Mouse (Mus musculus) forebrain, embryonic 14.5 days (tissue): ENCODE measurements around the gene Rgp1. TPM values are rescaled to one million over a fixed set of nuclear protein-coding genes. Genes with fewer than 3 reads are reported as not detected.
A peak's percentile ranks its signal among the peaks of the same experiment; 100 is the strongest.
"Not testable (repeated sequence)": the region's sequence is repeated elsewhere in the genome, so short reads cannot be mapped to it uniquely, and the experiment has no call there.

ENCODE experiments used
- ATAC-seq: fragments of 200-750 bp; cut with Nextera tagmentation; 2 replicates; pipeline ENCODE4 v1.8.0; 2017; ENCODE audit warnings: mild to moderate bottlenecking, moderate library complexity
- DNase-seq: peaks from one replicate; pipeline ENCODE4 v3.0.0-alpha.2; 2015; ENCODE audit warnings: low spot score
- H3K27ac ChIP-seq: fragments of 300-500 bp; sonication (generic); 2 replicates; pipeline ENCODE4 v1.5.1; 2014; ENCODE audit warnings: low read depth, mild to moderate bottlenecking, control low read depth, low read length, moderate library complexity
- H3K27me3 ChIP-seq: fragments of 300-500 bp; sonication (generic); replicated peaks from 2 replicates; pipeline ENCODE4 v1.6.1; 2014; ENCODE audit warnings: low read length, control low read depth, mixed read lengths; ENCODE audit not compliant: control insufficient read depth, insufficient read depth
- H3K36me3 ChIP-seq: fragments of 300-500 bp; sonication (generic); 2 replicates; pipeline ENCODE4 v1.6.1; 2014; ENCODE audit warnings: low read length, control low read depth; ENCODE audit not compliant: control insufficient read depth, insufficient read depth
- H3K4me1 ChIP-seq: fragments of 300-500 bp; sonication (generic); 2 replicates; pipeline ENCODE4 v1.6.1; 2014; ENCODE audit warnings: antibody characterized with exemption, low read length, control low read depth; ENCODE audit not compliant: control insufficient read depth, insufficient read depth
- H3K4me2 ChIP-seq: fragments of 300-500 bp; sonication (generic); 2 replicates; pipeline ENCODE4 v1.6.1; 2014; ENCODE audit warnings: mild to moderate bottlenecking, control low read depth, low read length
- H3K4me3 ChIP-seq: fragments of 300-500 bp; sonication (generic); 2 replicates; pipeline ENCODE4 v1.5.1; 2014; ENCODE audit warnings: low read depth, low read length, control low read depth
- H3K9ac ChIP-seq: fragments of 300-500 bp; sonication (generic); 2 replicates; pipeline ENCODE4 v1.6.1; 2014; ENCODE audit warnings: mild to moderate bottlenecking, low read length, control low read depth, moderate library complexity
- H3K9me3 ChIP-seq: fragments of 300-500 bp; sonication (generic); replicated peaks from 2 replicates; pipeline ENCODE4 v1.6.1; 2016; ENCODE audit warnings: low read length, control low read depth, mixed read lengths; ENCODE audit not compliant: control insufficient read depth
- WGBS: fragments of 180-500 bp; shearing (Covaris S2); extraction: QIAGEN DNeasy Blood & Tissue Kit; methylation state at CpG from one replicate; pipeline ENCODE4 v1.1.7; 2014; 5-methylcytosine and 5-hydroxymethylcytosine counted together
- polyA plus RNA-seq: library from polyadenylated mRNA; unstranded; fragments of >200 nt; fragmentation: Nextera tagmentation; extraction: Ambion mirVana; gene quantifications from 2 replicates; pipeline ENCODE4 v1.2.1, GENCODE M21; 2014

The Rgp1 gene
- polyA plus RNA-seq, 1 experiment from 2014 or later = 10.4 TPM

DNA sequence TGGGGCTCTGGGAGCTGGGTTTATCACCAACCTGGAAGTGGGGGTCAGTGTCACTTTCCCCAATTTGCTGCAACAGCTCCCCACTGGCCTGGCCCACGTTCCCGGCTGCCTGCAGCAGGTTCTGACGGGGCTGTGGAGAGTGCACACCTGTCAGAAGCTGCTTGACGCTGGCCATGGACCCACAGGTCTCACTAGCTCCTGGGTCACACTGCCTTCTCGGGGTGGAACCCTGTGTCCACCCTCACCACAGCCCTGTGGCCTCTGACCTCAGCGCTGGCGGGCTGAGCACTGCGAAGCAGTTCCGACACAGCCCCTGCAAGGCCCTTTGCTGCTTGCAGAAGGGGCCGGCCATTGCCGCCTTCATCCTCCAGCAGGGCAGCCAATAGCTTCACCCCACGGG is 29.5 kb upstream of the Rgp1 start:
- H3K4me1 ChIP-seq = no peaks in the 10 kb centered on the region
- no peak overlapping the region for H3K4me2 ChIP-seq
- 94% methylated on average over 12 of the region's 12 CpGs for WGBS

DNA sequence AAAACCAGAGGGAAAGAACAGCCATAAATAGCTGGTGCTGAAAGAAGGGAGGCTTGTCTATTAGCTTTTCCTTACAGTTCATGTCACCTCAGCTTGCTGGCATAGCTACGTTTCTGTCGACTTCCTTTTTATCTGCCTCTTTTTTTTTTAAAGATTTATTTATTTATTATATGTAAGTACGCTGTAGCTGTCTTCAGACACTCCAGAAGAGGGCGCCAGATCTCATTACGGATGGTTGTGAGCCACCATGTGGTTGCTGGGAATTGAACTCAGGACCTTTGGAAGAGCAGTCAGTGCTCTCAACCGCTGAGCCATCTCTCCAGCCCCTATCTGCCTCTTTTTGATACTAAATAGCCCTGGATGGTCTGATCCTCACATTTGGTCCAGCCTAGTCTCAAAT is 26.7 kb upstream of the Rgp1 start:
- H3K27ac ChIP-seq, H3K4me3 ChIP-seq, ATAC-seq, H3K27me3 ChIP-seq, DNase-seq, H3K9ac ChIP-seq, H3K4me1 ChIP-seq, H3K4me2 ChIP-seq, H3K9me3 ChIP-seq: not testable (repeated sequence)
- H3K36me3 ChIP-seq = peaks cover 99% of the 10 kb centered on the region
- 88% methylated on average over 6 of the region's 6 CpGs for WGBS

More for the DNA sequence above, 29.5 kb upstream of the Rgp1 start:
- no peaks in the 10 kb centered on the region for H3K9me3 ChIP-seq
- no peak overlapping the region for H3K4me3 ChIP-seq
- H3K27ac ChIP-seq = no peak overlapping the region
- ATAC-seq (no peak), DNase-seq (no peak)
- H3K9ac ChIP-seq = no peak overlapping the region
- H3K36me3 ChIP-seq = peaks cover 100% of the 10 kb centered on the region
- no peaks in the 10 kb centered on the region for H3K27me3 ChIP-seq

DNA sequence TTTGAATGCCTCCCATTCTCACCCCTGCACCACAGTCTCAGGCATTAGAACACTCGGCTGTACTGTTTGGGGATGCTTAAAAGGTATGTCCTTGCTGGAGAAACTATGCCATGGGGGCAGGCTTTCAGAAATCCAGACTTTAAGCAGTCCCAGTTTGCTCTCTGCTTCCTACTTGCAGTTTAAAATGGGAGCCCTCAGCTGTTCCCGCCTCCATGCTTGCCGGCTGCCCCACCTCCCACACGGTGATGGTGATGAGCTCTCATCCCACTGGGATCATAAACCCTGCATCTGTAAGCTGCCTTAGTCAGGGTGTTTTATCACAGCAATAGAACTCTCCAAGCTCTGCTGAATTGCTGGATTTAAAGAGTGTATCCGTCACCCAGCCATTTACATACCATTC is 26.1 kb upstream of the Rgp1 start:
- Histone ChIP-seq H3K4me3 (no peak overlapping the region), H3K27ac (no peak overlapping the region), H3K4me1 (no peaks in the 10 kb centered on the region), H3K36me3 (peaks cover 95% of the 10 kb centered on the region), H3K4me2 (no peak overlapping the region), H3K9me3 (no peaks in the 10 kb centered on the region), H3K9ac (no peak overlapping the region), H3K27me3 (no peaks in the 10 kb centered on the region)
- ATAC-seq = no peak
- WGBS = 99% methylated on average over 5 of the region's 5 CpGs
- no peak for DNase-seq

DNA sequence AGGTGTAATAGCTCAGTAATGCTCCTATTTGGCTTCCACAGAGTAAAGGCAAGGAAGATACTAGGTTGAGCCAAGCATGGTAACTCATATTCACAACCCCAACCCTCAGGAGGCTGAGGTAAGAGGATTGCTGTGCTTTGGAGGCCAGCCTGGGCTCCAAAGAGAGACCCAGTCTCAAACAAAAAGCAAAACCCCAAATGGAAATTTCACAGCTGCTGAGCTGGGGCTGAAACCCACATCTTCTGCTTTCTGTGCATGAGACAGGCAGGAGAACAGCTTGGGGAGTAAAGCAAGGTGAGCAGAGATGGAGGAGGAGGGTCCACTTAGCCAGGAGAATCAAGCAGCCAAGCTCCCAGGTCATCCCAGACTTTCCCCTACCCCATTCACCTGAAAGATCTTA is 24.6 kb upstream of the Rgp1 start:
- Histone ChIP-seq H3K27me3 (no peaks in the 10 kb centered on the region), H3K9me3 (no peaks in the 10 kb centered on the region), H3K36me3 (peaks cover 80% of the 10 kb centered on the region), H3K9ac (no peak overlapping the region), H3K27ac (no peak overlapping the region), H3K4me3 (no peak overlapping the region), H3K4me2 (no peak overlapping the region), H3K4me1 (no peaks in the 10 kb centered on the region)
- ATAC-seq (no peak), DNase-seq (no peak)

DNA sequence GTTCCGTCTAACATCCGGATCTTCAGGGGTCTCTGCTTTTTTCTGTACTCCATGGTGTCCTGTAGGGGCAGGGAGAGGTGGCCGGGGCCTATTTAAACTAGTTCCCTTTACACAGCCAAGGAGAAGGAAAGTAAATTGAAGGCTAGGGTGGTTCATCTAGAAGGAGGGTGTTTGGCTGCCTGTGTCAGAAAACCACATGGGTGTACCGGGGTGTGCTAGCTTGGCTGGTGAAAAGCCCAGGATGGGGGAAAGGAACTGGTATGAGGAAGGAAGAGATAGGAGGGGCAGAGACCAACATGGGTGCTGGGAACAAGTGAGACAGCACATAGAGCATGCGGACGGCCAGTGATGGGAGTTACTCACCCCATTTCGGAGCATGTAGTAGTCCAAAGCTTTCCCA is 22.6 kb upstream of the Rgp1 start:
- Histone ChIP-seq H3K36me3 (peaks cover 60% of the 10 kb centered on the region), H3K4me3 (no peak overlapping the region), H3K4me2 (no peak overlapping the region), H3K27ac (no peak overlapping the region), H3K9me3 (no peaks in the 10 kb centered on the region), H3K4me1 (peaks cover 3% of the 10 kb centered on the region), H3K9ac (no peak overlapping the region), H3K27me3 (no peaks in the 10 kb centered on the region)
- ATAC-seq (no peak), DNase-seq (no peak)
- WGBS = 96% methylated on average over 7 of the region's 7 CpGs

DNA sequence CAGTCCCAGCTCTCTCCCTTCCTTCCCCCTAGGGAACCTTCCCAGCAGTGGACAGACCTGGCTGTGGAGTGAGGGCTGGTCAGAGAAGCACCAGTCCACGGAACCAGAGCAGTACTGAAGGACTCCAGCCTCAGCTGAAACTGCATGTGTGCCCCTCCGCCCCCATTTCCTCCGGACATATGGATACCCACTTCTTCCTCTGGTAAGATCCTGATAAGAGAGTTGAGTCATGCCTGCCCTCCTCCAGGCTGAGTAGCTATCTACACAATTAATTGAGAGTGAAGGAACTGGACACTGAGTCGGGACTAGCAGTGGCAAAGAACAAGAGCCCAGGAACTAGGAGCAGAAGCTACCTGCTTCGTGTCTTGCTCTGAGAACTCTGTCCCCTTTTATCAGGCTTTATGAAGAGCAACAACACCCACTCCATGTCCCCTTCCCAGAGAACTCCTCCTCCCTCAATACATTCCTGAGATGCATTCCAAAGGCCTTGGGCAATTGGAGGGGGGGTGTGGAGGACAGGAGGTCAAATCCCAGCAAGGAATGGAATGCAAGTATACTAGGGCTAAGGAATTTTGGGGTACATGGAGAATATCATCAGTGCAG is 20.4 kb upstream of the Rgp1 start:
- ATAC-seq = no peak
- no peak overlapping the region for H3K4me3 ChIP-seq
- 67% methylated on average over 5 of the region's 5 CpGs for WGBS
- H3K4me2 ChIP-seq = 0 out of 2 replicates have a peak overlapping the region, but pooled peaks have one; percentile 21
- H3K4me1 ChIP-seq = peaks cover 11% of the 10 kb centered on the region
- no peak overlapping the region for H3K27ac ChIP-seq
- peaks cover 38% of the 10 kb centered on the region for H3K36me3 ChIP-seq
- no peak overlapping the region; the same call in 1 of the 2 replicates for H3K9ac ChIP-seq
- H3K9me3 ChIP-seq = no peaks in the 10 kb centered on the region
- no peaks in the 10 kb centered on the region for H3K27me3 ChIP-seq
- DNase-seq = no peak

DNA sequence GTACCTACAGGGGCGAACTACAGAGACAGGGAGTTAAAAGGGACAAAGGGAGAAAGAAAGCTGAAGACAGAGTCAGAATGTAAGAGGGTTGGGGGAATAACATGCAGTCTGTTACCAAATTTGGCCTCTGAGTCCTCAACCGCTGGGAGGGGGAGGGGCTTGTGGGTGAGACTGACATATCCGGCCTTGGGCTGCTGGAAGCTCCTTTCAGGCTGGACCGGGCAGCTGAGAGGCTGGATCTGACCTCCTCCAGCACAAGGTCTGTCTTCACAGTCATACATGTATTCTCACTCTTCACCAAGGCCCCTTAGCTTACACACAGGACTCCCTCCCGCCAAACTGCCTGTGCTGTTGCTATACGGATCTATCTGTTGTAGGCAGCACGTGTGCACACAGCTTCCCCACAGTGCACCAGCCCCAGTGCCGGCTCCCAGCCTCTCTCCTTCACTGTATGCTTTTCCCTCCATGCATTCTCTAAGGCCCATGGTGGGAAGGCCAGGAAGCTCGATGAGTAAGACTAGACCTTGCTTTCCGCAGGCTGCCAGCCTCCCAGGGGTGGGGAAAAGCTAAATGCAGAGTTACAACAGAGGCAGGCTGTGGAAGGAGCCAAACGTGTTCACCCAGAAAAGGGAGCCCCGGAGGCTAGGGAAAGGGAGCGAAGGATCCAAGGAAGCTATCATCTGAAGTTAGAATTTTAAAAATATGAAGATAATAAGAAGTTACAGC is 19.7 kb upstream of the Rgp1 start:
- peaks cover 18% of the 10 kb centered on the region for H3K4me1 ChIP-seq
- 40% methylated on average over 13 of the region's 13 CpGs for WGBS
- H3K27me3 ChIP-seq = no peaks in the 10 kb centered on the region
- DNase-seq (peak; percentile 8), ATAC-seq (no peak)
- H3K36me3 ChIP-seq = peaks cover 31% of the 10 kb centered on the region
- no peak overlapping the region for H3K27ac ChIP-seq
- H3K4me2 ChIP-seq = peak overlapping the region; percentile 21
- no peak overlapping the region for H3K4me3 ChIP-seq
- H3K9me3 ChIP-seq = no peaks in the 10 kb centered on the region
- peak overlapping the region; percentile 33; the same call in 1 of the 2 replicates for H3K9ac ChIP-seq

DNA sequence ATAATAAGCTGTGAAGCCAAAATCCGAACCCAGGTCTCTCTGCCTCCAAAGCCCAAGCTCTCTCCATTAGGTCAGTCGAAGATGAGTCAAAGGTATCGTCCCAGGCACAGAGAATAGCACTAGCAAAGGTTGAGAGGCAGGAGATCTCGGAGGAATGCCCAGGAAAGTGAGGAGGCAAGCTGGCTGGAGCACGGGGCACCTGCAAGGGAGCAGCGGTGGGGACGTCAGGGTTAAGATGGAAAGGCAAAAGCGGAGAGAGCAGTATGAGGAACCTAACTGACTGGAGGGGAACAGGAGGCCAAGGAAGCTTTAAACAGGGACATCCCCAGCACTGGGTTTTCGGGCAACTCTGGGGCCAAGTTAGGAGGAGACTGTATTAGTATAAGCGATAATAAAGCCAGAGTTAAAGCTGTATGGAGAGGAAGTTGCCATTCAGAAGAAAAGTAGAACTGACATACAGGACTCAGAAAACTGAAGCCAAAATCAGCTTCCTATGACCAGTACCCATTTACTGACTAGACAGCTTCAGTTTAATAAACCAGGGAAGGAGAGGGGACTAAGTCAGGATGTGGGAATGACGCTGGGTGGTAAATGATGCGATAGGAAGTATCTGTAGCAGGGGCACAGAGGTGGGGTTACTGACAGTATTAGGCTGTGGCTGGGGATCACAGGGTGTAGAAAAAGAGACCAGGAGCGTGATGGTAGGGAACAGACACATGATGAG is 18.8 kb upstream of the Rgp1 start:
- Histone ChIP-seq H3K4me2 (no peak overlapping the region), H3K9ac (no peak overlapping the region), H3K27me3 (no peaks in the 10 kb centered on the region), H3K4me3 (no peak overlapping the region), H3K27ac (no peak overlapping the region), H3K4me1 (peaks cover 21% of the 10 kb centered on the region), H3K36me3 (peaks cover 24% of the 10 kb centered on the region), H3K9me3 (no peaks in the 10 kb centered on the region)
- no peak for DNase-seq
- no peak for ATAC-seq
- whole genome bisulfite sequencing = 87% methylated on average over 13 of the region's 13 CpGs

DNA sequence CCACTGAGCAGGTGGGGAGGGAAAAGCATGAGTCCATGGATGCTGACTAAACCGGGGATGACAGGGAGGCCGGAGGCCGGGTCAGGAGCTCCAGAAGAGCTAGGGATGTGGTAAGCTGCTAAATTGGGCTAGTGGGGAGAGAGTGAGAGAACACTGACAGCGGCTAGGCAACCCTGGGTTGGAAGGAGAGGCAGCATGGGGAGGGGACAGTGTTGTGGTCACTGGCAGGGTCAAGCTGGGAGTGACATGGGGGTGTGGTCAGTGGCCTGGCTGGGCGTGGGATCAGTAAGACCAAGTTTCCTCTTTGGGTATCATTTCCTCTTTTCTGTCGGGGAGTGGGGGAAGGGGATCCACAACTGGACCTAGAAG is 18.3 kb upstream of the Rgp1 start:
- Histone ChIP-seq H3K27ac (no peak overlapping the region), H3K4me3 (no peak overlapping the region), H3K4me2 (peak overlapping the region; percentile 89; the same call in 1 of the 2 replicates), H3K27me3 (no peaks in the 10 kb centered on the region), H3K9ac (no peak overlapping the region), H3K36me3 (peaks cover 24% of the 10 kb centered on the region), H3K4me1 (peaks cover 21% of the 10 kb centered on the region), H3K9me3 (no peaks in the 10 kb centered on the region)
- DNase-seq (no peak), ATAC-seq (no peak)
- WGBS = 65% methylated on average over 6 of the region's 6 CpGs
